Comparison of ENCODE assay signal across 12 mouse cellular contexts in genomic region chrX:139216409-139216808, GRCm38 (mm10). TPM values are rescaled to one million over a fixed set of nuclear protein-coding genes. Genes with fewer than 3 reads are reported as not detected.
A peak's percentile ranks its signal among the peaks of the same experiment; 100 is the strongest.
DNase-seq lines count a peak whose midpoint lies in the region; ATAC-seq and TF ChIP-seq lines count a peak whose summit lies in the region.
"Had no signal": no experiment of that assay in that cellular context is flagged by ENCODE, and none has a peak within 500 bp of the region (broad histone marks: within the 10 kb centered on the region; RNA-seq: fewer than 3 reads in every experiment).

No protein-coding gene starts in this region.

- no peaks in the 10 kb centered on the region for H3K9me3 ChIP-seq in heart, embryonic 11.5 days (replicated peaks; ENCODE audit: control insufficient read depth, low read length)
- H3K9me3 ChIP-seq in lung, embryonic 14.5 days (ENCODE audit: low read depth, low read length) = no peaks in the 10 kb centered on the region
- no peaks in the 10 kb centered on the region for H3K9me3 ChIP-seq in limb, embryonic 14.5 days (ENCODE audit: control insufficient read depth, low read length)
- H3K9me3 ChIP-seq in stomach, embryonic 15.5 days = no peaks in the 10 kb centered on the region

- 71% methylated on average over 5 of the region's 5 CpGs for WGBS in heart, embryonic 11.5 days (ENCODE audit: insufficient replicate concordance)
- 42% methylated on average over 5 of the region's 5 CpGs for WGBS in lung, embryonic 14.5 days
- WGBS in limb, embryonic 14.5 days = 59% methylated on average over 5 of the region's 5 CpGs
- 58% methylated on average over 5 of the region's 5 CpGs for WGBS in stomach, embryonic 15.5 days

- no peak overlapping the region for H3K9ac ChIP-seq in heart, embryonic 11.5 days (ENCODE audit: low read depth, low read length)
- no peak overlapping the region for H3K9ac ChIP-seq in lung, embryonic 14.5 days
- H3K9ac ChIP-seq in limb, embryonic 14.5 days (ENCODE audit: low read depth, low read length, severe bottlenecking) = no peak overlapping the region
- H3K9ac ChIP-seq in stomach, embryonic 15.5 days = no peak overlapping the region

- TF ChIP-seq POLR2A in limb, embryonic 14.5 days (IDR thresholded peaks at IDR 0.05; ENCODE audit: borderline replicate concordance, extremely low read depth, insufficient read depth, insufficient read length) = no peak

- H3K4me2 ChIP-seq in heart, embryonic 11.5 days = peak overlapping the region; percentile 56; the same call in 1 of the 2 replicates
- peak overlapping the region; percentile 51 for H3K4me2 ChIP-seq in lung, embryonic 14.5 days
- peak overlapping the region; percentile 37 for H3K4me2 ChIP-seq in limb, embryonic 14.5 days (replicated peaks; ENCODE audit: low read depth, low read length, severe bottlenecking)
- H3K4me2 ChIP-seq in stomach, embryonic 15.5 days = peak overlapping the region; percentile 47; the same call in 1 of the 2 replicates

- no peak overlapping the region for H3K27ac ChIP-seq in heart, embryonic 11.5 days (ENCODE audit: low read depth, low read length)
- H3K27ac ChIP-seq in lung, embryonic 14.5 days (ENCODE audit: low read depth) = no peak overlapping the region
- no peak overlapping the region for H3K27ac ChIP-seq in limb, embryonic 14.5 days (replicated peaks; ENCODE audit: low read depth, low read length)
- no peak overlapping the region for H3K27ac ChIP-seq in stomach, embryonic 15.5 days

- H3K4me3 ChIP-seq in heart, embryonic 11.5 days (ENCODE audit: low read depth, low read length) = peak overlapping the region; percentile 45
- H3K4me3 ChIP-seq in lung, embryonic 14.5 days (ENCODE audit: low read depth, low read length) = peak overlapping the region; percentile 41
- H3K4me3 ChIP-seq in limb, embryonic 14.5 days (replicated peaks; ENCODE audit: low read length) = peak overlapping the region; percentile 39
- no peak overlapping the region for H3K4me3 ChIP-seq in stomach, embryonic 15.5 days (replicated peaks)

- ATAC-seq in heart, embryonic 11.5 days (replicated peaks; ENCODE audit: insufficient number of reproducible peaks, low FRiP score, low TSS enrichment) = no peak
- ATAC-seq in lung, embryonic 14.5 days (ENCODE audit: insufficient read depth) = no peak; the same call in 1 of the 2 replicates
- ATAC-seq in limb, embryonic 14.5 days (ENCODE audit: low FRiP score, low read depth) = no peak
- ATAC-seq in stomach, embryonic 15.5 days (ENCODE audit: insufficient read depth, low FRiP score, low read depth) = no peak
- ATAC-seq: Patski had no signal

- no peaks in the 10 kb centered on the region for H3K27me3 ChIP-seq in heart, embryonic 11.5 days (ENCODE audit: control insufficient read depth, insufficient read depth, low read length)
- H3K27me3 ChIP-seq in lung, embryonic 14.5 days (ENCODE audit: insufficient read depth, low read length) = no peaks in the 10 kb centered on the region
- no peaks in the 10 kb centered on the region for H3K27me3 ChIP-seq in limb, embryonic 14.5 days (ENCODE audit: control insufficient read depth, insufficient read depth, low read length)
- H3K27me3 ChIP-seq in stomach, embryonic 15.5 days (replicated peaks) = no peaks in the 10 kb centered on the region

- TF ChIP-seq CTCF in lung, embryonic 14.5 days (IDR thresholded peaks at IDR 0.05; ENCODE audit: low read depth) = no peak

- no peak for DNase-seq in heart, adult 18-20 months
- no peak for DNase-seq in lung, embryonic 14.5 days
- no peak for DNase-seq in lung, postnatal 4 days
- DNase-seq in limb, embryonic 14.5 days (ENCODE audit: low spot score) = no peak
- DNase-seq in left cerebral cortex, adult 18-20 months (ENCODE audit: low spot score in 2 of 2) = no peak
- no peak for DNase-seq in adrenal gland, postnatal 4 days (ENCODE audit: low spot score in 2 of 2)
- DNase-seq: kidney, adult 11 months had no signal

- no peaks in the 10 kb centered on the region for H3K36me3 ChIP-seq in heart, embryonic 11.5 days (ENCODE audit: control insufficient read depth, insufficient read depth, low read length)
- H3K36me3 ChIP-seq in lung, embryonic 14.5 days (ENCODE audit: insufficient read depth) = no peaks in the 10 kb centered on the region
- H3K36me3 ChIP-seq in limb, embryonic 14.5 days (ENCODE audit: control insufficient read depth, insufficient read depth, low read length) = no peaks in the 10 kb centered on the region
- no peaks in the 10 kb centered on the region for H3K36me3 ChIP-seq in stomach, embryonic 15.5 days

- H3K4me1 ChIP-seq in heart, embryonic 11.5 days (ENCODE audit: control insufficient read depth, insufficient read depth, low read length) = no peaks in the 10 kb centered on the region; the same call in 1 of the 2 replicates
- no peaks in the 10 kb centered on the region for H3K4me1 ChIP-seq in lung, embryonic 14.5 days (ENCODE audit: insufficient read depth)
- H3K4me1 ChIP-seq in limb, embryonic 14.5 days (ENCODE audit: control insufficient read depth, insufficient read depth, low read length) = no peaks in the 10 kb centered on the region
- no peaks in the 10 kb centered on the region for H3K4me1 ChIP-seq in stomach, embryonic 15.5 days

RNA-seq across cellular contexts. Expression of gene Mum1l1, which starts 6.6 kb away (rescaled TPM):
- polyA plus RNA-seq in heart, embryonic 11.5 days (2014; fragmentation: Nextera tagmentation; extraction: Ambion mirVana) = 35.6 and 41.4 TPM in 2 replicates
- 1 to 10 TPM; 1.8 to 2.0 TPM for total RNA-seq in heart, adult 18-20 months (2021)
- polyA plus RNA-seq in lung, embryonic 14.5 days (2014; fragmentation: Nextera tagmentation; extraction: Ambion mirVana) = 39.3 and 39.6 TPM in 2 replicates
- 13.3 and 17.2 TPM in 2 replicates for polyA plus RNA-seq in limb, embryonic 14.5 days (2012; rRNA removed)
- polyA plus RNA-seq in limb, embryonic 14.5 days (2014; fragmentation: Nextera tagmentation; extraction: Ambion mirVana) = 39.1 and 52.6 TPM in 2 replicates
- polyA plus RNA-seq in stomach, embryonic 15.5 days (2015; fragmentation: Nextera tagmentation; extraction: Ambion mirVana) = 14.2 and 14.8 TPM in 2 replicates
- 1 to 10 TPM; 1.8 to 2.4 TPM for total RNA-seq in left cerebral cortex, adult 18-20 months (2021)
- 10 to 100 TPM in 1 of 2 experiments, 1 to 10 TPM in 1; 9.1 to 10.4 TPM for total RNA-seq in adrenal gland, postnatal 4 days (2021)

RNA-seq across cellular contexts. Expression of gene 4933428M09Rik, which starts 37.4 kb away (rescaled TPM):
- polyA plus RNA-seq in heart, embryonic 11.5 days (2014; fragmentation: Nextera tagmentation; extraction: Ambion mirVana) = not detected in 2 replicates
- total RNA-seq in heart, adult 18-20 months (2021) = not detected
- polyA plus RNA-seq in lung, embryonic 14.5 days (2014; fragmentation: Nextera tagmentation; extraction: Ambion mirVana) = not detected in 2 replicates
- not detected in 2 replicates for polyA plus RNA-seq in limb, embryonic 14.5 days (2012; rRNA removed)
- polyA plus RNA-seq in limb, embryonic 14.5 days (2014; fragmentation: Nextera tagmentation; extraction: Ambion mirVana) = not detected in 2 replicates
- not detected in 2 replicates for polyA plus RNA-seq in stomach, embryonic 15.5 days (2015; fragmentation: Nextera tagmentation; extraction: Ambion mirVana)
- not detected for total RNA-seq in left cerebral cortex, adult 18-20 months (2021)
- total RNA-seq in adrenal gland, postnatal 4 days (2021) = not detected
- total RNA-seq: left cerebral cortex, adult 8-10 months had no signal
- polyA plus RNA-seq: C2C12, Patski had no signal
